Mouse (Mus musculus): ENCODE measurements around the gene Gm49321. TPM values are rescaled to one million over a fixed set of nuclear protein-coding genes. Genes with fewer than 3 reads are reported as not detected.

The Gm49321 gene
- total and polyA plus RNA-seq, 2 experiments: not detected

GRCm38 (mm10) chr12:73964291-73965281 lies 27.1 kb downstream of the Gm49321 start, which contains the start of gene Snapc1:
Gene Snapc1, plus strand, starts transcription at chr12:73964481.
- H3K36me3 ChIP-seq (ENCODE audit: control insufficient read depth, insufficient read depth, low read length): peaks cover 13% of the 10 kb centered on the region
- peak within 1 kb of the TSS; percentile 90 for H3K4me3 ChIP-seq (ENCODE audit: insufficient read depth, low read depth, low read length)
- peaks cover 2% of the 10 kb centered on the region for H3K4me1 ChIP-seq (ENCODE audit: control insufficient read depth, insufficient read depth, low read length)
- H3K27ac ChIP-seq (replicated peaks; ENCODE audit: insufficient read depth, low read depth, low read length): peak within 1 kb of the TSS; percentile 9
- DNase-seq (ENCODE audit: extremely low read depth, low read depth, low spot score): peak; percentile 92
- no peaks in the 10 kb centered on the region for H3K27me3 ChIP-seq (ENCODE audit: control insufficient read depth, insufficient read depth, low read length)
- peak within 1 kb of the TSS; percentile 84 for H3K9ac ChIP-seq (ENCODE audit: low read depth, low read length)
- WGBS: under 1% methylated on average over 60 of the region's 60 CpGs
- TF ChIP-seq POLR2A (IDR thresholded peaks at IDR 0.05; ENCODE audit: extremely low read depth, insufficient read depth, low read length) (peak; percentile 61; the same call in 1 of the 2 replicates), CTCF (IDR thresholded peaks at IDR 0.05; ENCODE audit: low read depth, low read length) (no peak)
- no peaks in the 10 kb centered on the region; the same call in 1 of the 2 replicates for H3K79me2 ChIP-seq (ENCODE audit: control insufficient read depth, insufficient read depth, low read length)

DNA sequence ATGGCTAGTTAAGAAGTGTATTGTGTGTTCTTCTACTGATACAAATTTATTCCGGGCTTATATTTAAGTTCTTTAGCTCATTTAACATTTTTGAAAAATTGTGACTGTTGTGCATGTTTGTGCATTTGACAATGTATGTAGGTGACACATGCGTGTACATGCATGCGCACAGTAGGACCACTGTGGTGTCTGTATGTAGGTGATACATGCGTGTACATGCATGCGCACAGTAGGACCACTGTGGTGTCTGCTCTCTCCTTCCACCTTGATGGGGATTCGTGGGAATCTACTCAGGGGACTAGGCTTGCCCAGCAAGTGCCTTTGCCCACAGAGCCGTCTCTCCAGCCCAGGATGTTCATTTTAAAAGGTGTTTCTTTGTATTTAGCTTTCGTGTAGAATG lies 31.7 kb downstream of the Gm49321 start:
- TF ChIP-seq POLR2A (IDR thresholded peaks at IDR 0.05; ENCODE audit: extremely low read depth, insufficient read depth, low read length): no peak
- TF ChIP-seq CTCF (IDR thresholded peaks at IDR 0.05; ENCODE audit: low read depth, low read length): no peak
- 99% methylated on average over 8 of the region's 8 CpGs for WGBS
- Histone ChIP-seq H3K4me1 (ENCODE audit: control insufficient read depth, insufficient read depth, low read length) (peaks cover 2% of the 10 kb centered on the region), H3K36me3 (ENCODE audit: control insufficient read depth, insufficient read depth, low read length) (peaks cover 40% of the 10 kb centered on the region), H3K27ac (replicated peaks; ENCODE audit: insufficient read depth, low read depth, low read length) (no peak overlapping the region), H3K79me2 (ENCODE audit: control insufficient read depth, insufficient read depth, low read length) (no peaks in the 10 kb centered on the region; the same call in 1 of the 2 replicates), H3K4me3 (ENCODE audit: insufficient read depth, low read depth, low read length) (no peak overlapping the region), H3K27me3 (ENCODE audit: control insufficient read depth, insufficient read depth, low read length) (no peaks in the 10 kb centered on the region), H3K9ac (ENCODE audit: low read depth, low read length) (no peak overlapping the region)
- no peak for DNase-seq (ENCODE audit: extremely low read depth, low read depth, low spot score)

DNA sequence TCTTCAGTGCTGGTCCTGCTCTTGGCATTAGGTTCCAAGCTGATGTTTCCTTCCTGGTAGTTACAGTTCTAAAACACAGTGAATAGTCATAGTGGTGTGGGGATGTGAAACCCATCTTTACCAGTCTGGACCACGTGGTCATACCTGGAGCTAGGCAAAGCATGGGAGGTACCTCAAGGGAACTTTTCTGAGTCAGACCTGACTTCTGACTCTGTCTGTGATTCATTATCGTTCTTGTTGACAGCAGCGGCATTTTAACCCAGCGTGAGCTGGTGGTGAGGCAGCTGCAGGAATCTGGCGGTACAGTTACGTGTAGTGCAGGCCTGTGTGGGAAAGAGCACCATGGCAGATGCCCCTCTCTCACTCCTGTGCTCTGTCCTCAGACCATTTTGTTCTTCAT lies 37.1 kb downstream of the Gm49321 start:
- no peaks in the 10 kb centered on the region for H3K4me1 ChIP-seq (ENCODE audit: control insufficient read depth, insufficient read depth, low read length)
- TF ChIP-seq POLR2A (IDR thresholded peaks at IDR 0.05; ENCODE audit: extremely low read depth, insufficient read depth, low read length) (no peak), CTCF (IDR thresholded peaks at IDR 0.05; ENCODE audit: low read depth, low read length) (no peak)
- no peak for DNase-seq (ENCODE audit: extremely low read depth, low read depth, low spot score)
- no peaks in the 10 kb centered on the region for H3K27me3 ChIP-seq (ENCODE audit: control insufficient read depth, insufficient read depth, low read length)
- no peak overlapping the region for H3K9ac ChIP-seq (ENCODE audit: low read depth, low read length)
- no peaks in the 10 kb centered on the region for H3K79me2 ChIP-seq (ENCODE audit: control insufficient read depth, insufficient read depth, low read length)
- H3K4me3 ChIP-seq (ENCODE audit: insufficient read depth, low read depth, low read length): no peak overlapping the region
- WGBS: 96% methylated on average over 6 of the region's 6 CpGs
- peaks cover 59% of the 10 kb centered on the region for H3K36me3 ChIP-seq (ENCODE audit: control insufficient read depth, insufficient read depth, low read length)
- no peak overlapping the region for H3K27ac ChIP-seq (replicated peaks; ENCODE audit: insufficient read depth, low read depth, low read length)

DNA sequence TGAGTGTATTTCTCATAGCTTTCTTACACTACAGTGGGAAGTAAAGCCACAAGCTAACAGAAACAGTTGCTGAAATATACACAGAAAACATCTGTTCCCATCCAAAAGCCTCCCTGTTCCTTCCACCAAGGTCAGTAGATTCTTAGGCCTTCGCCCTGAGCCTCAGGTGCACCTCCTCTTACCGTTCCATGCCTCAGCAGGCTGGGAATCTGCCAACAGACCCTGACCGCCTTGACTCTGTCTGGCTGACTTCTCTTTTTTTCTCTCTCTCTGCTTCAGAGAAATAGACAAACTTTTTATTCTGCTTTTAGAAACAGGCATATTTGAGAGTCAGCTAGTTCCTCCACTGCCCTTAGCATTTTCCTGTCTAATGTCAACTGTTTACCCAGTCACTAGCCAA lies 40.7 kb downstream of the Gm49321 start:
- DNase-seq (ENCODE audit: extremely low read depth, low read depth, low spot score): no peak
- H3K27me3 ChIP-seq (ENCODE audit: control insufficient read depth, insufficient read depth, low read length): no peaks in the 10 kb centered on the region
- no peak overlapping the region for H3K27ac ChIP-seq (replicated peaks; ENCODE audit: insufficient read depth, low read depth, low read length)
- H3K9ac ChIP-seq (ENCODE audit: low read depth, low read length): no peak overlapping the region
- TF ChIP-seq POLR2A (IDR thresholded peaks at IDR 0.05; ENCODE audit: extremely low read depth, insufficient read depth, low read length) (no peak), CTCF (IDR thresholded peaks at IDR 0.05; ENCODE audit: low read depth, low read length) (no peak)
- H3K36me3 ChIP-seq (ENCODE audit: control insufficient read depth, insufficient read depth, low read length): peaks cover 49% of the 10 kb centered on the region
- H3K4me3 ChIP-seq (ENCODE audit: insufficient read depth, low read depth, low read length): no peak overlapping the region
- H3K79me2 ChIP-seq (ENCODE audit: control insufficient read depth, insufficient read depth, low read length): no peaks in the 10 kb centered on the region
- H3K4me1 ChIP-seq (ENCODE audit: control insufficient read depth, insufficient read depth, low read length): no peaks in the 10 kb centered on the region
- WGBS: 93% methylated on average over 3 of the region's 3 CpGs

DNA sequence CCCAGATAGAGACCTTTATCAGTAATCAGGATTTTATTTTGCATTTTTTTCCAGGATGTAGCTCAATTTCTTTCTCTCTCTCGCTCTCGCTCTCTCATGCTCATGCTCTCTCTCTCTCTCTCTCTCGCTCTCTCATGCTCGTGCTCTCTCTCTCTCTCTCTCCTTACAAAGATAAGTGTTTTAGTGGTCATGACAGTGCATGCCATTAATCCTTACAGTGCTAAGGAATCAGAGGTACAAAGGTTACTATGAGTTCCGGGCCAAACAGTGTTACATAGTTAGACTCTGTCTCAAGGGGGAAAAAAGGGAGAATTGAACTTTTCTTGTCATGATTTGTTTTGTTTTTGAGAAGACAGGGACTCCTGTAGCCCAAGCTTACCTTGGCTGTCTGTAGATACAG lies 42.2 kb downstream of the Gm49321 start:
- Histone ChIP-seq H3K9ac (ENCODE audit: low read depth, low read length) (no peak overlapping the region), H3K79me2 (ENCODE audit: control insufficient read depth, insufficient read depth, low read length) (no peaks in the 10 kb centered on the region), H3K4me1 (ENCODE audit: control insufficient read depth, insufficient read depth, low read length) (no peaks in the 10 kb centered on the region), H3K27ac (replicated peaks; ENCODE audit: insufficient read depth, low read depth, low read length) (no peak overlapping the region), H3K27me3 (ENCODE audit: control insufficient read depth, insufficient read depth, low read length) (no peaks in the 10 kb centered on the region), H3K4me3 (ENCODE audit: insufficient read depth, low read depth, low read length) (no peak overlapping the region), H3K36me3 (ENCODE audit: control insufficient read depth, insufficient read depth, low read length) (peaks cover 53% of the 10 kb centered on the region)
- no peak for DNase-seq (ENCODE audit: extremely low read depth, low read depth, low spot score)
- 88% methylated on average over 5 of the region's 5 CpGs for WGBS
- no peak for TF ChIP-seq POLR2A (IDR thresholded peaks at IDR 0.05; ENCODE audit: extremely low read depth, insufficient read depth, low read length)
- TF ChIP-seq CTCF (IDR thresholded peaks at IDR 0.05; ENCODE audit: low read depth, low read length): no peak

GRCm38 (mm10) chr12:73982533-73982932 lies 45.1 kb downstream of the Gm49321 start:
- Histone ChIP-seq H3K27ac (replicated peaks; ENCODE audit: insufficient read depth, low read depth, low read length) (no peak overlapping the region), H3K36me3 (ENCODE audit: control insufficient read depth, insufficient read depth, low read length) (peaks cover 50% of the 10 kb centered on the region), H3K79me2 (ENCODE audit: control insufficient read depth, insufficient read depth, low read length) (no peaks in the 10 kb centered on the region), H3K4me1 (ENCODE audit: control insufficient read depth, insufficient read depth, low read length) (no peaks in the 10 kb centered on the region), H3K4me3 (ENCODE audit: insufficient read depth, low read depth, low read length) (no peak overlapping the region), H3K27me3 (ENCODE audit: control insufficient read depth, insufficient read depth, low read length) (no peaks in the 10 kb centered on the region), H3K9ac (ENCODE audit: low read depth, low read length) (no peak overlapping the region)
- 72% methylated on average over 14 of the region's 14 CpGs for WGBS
- TF ChIP-seq POLR2A (IDR thresholded peaks at IDR 0.05; ENCODE audit: extremely low read depth, insufficient read depth, low read length) (no peak), CTCF (IDR thresholded peaks at IDR 0.05; ENCODE audit: low read depth, low read length) (no peak)
- DNase-seq (ENCODE audit: extremely low read depth, low read depth, low spot score): peak; percentile 6
